Mouse (Mus musculus): ENCODE measurements around the gene Msl2.
A peak's percentile ranks its signal among the peaks of the same experiment; 100 is the strongest.

Gene Msl2

DNA sequence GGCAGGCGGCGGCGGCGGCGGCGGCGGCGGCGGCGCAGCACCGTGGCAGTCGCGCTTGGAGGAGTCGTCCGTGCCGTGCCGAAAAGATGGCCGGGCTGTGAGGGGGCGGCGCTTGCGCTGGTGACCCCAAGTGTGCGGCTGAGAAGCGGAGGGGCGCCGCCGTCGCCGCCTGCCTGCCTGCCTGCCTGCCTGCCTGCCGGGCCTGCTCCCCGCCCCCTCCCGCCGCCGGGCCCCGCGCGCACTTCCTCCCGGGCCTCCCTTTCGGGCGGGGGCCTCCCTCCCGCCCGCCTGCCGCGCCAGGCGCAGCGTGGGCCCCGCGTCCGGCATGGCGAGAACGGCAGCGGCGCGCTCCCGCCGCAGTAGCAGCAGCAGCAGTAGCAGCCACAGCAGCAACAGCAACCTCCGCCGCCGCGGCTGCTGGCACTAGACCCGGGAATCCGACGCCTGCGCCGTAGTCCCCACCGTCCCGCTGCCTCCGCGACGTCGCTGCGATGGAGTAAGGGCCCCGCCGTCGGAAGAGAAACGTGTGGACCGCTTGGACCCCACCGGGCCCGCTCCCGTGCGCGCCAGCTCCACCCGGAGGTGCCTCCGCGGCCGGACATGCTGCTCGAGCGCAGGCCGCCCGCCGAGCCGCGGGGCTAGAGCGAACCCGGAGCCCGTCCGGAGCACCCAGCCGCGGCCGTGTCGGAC lies 576 bp downstream of the Msl2 start:
- peak; percentile 70 for DNase-seq (ENCODE audit: low read depth, low spot score)

DNA sequence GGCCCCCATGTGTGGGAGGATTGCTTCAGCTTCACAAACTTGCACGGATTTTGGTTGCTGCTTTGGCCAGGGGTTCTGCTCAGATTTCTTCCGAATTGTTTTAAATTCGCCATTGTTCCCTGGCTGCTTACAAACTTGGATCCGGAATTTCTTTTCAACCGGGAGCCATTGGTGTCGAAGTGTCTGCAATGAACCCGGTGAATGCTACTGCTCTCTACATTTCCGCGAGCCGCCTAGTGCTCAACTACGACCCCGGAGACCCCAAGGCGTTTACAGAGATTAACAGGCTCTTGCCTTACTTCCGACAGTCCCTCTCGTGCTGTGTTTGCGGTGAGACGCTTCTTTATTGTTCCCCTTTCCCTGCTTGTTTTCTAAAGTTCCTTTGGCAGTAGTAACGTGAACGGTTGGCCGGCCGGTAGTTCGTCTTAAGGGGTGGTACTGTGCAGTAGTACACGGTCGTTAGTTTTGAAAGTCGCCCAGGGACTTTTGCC lies 1.2 kb downstream of the Msl2 start:
- peak; percentile 34 for DNase-seq (ENCODE audit: low read depth, low spot score)

DNA sequence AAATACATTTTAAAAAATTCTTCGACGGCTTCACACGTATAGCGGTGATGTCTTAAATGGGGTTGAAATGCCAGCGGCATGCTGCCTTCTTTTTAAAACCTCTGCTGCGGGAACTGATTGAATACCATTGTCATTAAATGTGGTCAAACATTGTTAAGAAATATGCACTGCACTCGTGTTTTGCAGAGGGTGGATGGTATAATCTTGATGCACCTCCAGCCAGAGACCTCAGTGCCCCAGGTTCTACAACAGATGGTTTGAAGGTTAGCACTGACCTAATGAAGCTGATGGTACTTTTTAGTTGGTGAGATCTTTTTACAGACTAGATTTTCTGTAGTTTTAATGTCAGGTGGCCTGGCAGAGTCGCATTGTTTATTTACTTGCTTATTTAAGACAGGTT lies 1.8 kb downstream of the Msl2 start:
- no peak for DNase-seq (ENCODE audit: low read depth, low spot score)

DNA sequence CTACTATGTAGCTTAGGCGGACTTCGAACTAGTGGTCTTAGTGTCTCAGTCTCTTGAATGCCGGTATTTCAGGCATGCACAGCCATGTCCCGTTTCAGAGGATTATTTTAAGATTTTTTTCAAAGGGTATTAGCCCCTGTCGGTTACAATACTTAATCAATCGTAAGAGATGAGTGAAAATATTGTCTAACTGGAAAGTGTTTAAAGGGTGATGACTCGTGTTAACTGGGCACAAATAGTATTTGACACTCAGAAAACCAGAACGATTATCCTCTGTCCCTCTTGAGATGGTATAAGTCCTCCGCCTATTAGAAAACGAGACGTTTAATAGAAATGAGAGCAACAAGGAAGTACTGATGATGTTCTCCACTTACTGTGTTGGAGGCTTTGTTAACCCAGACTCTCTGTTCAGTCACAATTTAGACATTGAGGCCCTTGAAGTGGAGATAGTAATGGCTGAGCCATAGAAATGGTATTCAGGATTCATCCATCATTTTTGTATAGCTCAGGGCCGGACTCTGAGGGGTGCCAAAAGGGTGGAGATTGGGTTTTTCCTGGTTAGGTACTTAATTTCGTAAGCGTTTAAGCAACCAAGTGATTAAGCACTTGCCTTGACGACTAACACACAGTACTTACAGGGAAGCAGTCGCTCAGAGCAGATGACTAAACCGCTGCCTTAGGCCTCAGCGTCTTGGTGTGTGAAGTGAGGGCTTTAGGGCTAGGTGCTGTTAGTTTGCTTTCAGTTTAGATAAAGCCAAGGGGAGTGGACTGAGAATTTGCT lies 2.4 kb downstream of the Msl2 start:
- DNase-seq (ENCODE audit: low read depth, low spot score): no peak

DNA sequence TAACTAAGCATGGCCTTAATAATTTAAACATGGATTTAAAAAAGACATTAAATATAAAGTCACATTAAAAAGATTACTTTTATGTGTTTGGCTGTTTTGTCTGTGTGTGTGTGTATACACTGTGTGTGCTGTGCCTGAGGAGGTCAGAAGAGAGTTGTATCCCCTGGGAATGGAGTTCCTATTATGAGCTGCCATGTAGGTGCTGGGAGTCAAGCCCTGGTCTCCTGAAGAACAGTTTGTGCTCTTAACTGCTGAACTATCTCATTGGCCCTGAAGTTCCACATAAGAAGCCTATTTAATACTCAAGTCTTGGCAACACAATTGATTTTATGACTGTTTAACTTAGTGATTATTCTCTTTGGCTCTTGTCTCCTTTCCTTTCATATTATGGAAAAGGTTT lies 3.6 kb downstream of the Msl2 start:
- DNase-seq (ENCODE audit: low read depth, low spot score): no peak

DNA sequence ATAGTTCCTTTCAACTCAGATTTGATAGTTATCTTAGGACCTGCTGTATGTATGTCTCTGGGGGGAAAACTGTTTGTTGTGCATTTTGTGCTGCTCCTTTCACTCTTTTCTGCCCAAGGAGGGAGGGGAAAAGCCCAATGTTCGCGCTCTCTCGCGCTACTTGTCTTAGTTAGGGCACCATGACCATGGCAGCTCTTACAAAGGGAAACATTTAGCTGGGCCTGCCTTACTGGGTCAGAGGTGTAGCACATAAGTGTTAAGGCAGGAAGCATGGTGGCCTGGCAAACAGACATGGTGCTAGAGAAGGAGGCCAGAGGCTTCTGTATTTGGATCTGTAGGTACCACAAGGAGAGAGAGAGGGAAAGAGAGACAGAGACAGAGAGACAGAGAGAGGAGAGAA lies 4.7 kb downstream of the Msl2 start:
- DNase-seq (ENCODE audit: low read depth, low spot score): no peak

DNA sequence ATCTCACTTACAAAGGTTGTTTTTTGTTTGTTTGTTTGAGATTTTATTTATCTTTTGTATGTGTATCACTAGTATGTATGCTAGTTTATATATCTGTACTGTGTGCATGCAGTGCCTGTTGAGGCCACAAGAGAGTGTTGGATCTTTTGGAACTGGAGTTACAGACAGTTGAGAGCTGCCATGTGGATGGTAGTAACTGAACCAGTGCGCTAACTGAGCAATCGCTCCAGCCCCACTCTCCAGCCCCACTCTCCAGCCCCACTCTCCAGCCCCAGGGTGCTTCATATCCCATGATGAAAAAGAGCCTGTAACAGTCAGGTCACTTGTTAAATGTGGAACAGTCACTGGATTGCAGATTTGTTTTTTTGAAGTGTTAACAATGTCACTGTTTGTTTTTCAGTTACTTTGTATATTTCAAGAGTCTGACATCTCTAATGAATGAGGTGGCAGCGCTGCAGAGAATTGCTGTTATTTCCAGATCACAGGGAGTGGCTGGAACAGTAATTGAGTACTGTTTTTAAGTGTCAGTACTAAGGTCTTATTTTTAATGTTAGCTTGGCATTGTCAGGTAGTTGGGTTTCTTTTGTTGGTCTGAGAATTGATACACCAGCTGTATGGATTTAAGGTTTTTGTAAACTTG lies 6.3 kb downstream of the Msl2 start:
- no peak for DNase-seq (ENCODE audit: low read depth, low spot score)

DNA sequence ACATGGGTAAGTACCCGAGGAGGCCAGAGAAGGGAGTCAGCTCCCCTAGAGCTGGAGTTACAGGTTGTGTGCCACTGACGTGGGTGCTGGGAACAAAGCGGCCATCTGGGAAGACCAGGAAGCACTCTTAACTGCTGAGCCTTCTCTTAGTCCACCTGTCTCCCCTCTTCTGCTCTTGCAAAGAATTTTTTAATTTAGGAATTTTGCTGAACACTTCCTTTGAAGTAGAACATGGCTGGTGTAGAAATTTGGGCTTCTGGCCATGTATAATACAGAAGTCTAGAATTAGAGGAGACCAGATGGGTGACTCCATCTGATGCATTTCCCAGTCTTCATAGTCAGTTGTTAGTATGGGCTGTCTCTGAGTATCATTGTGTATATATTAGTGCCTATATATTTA lies 9.8 kb downstream of the Msl2 start:
- DNase-seq (ENCODE audit: low read depth, low spot score): no peak

DNA sequence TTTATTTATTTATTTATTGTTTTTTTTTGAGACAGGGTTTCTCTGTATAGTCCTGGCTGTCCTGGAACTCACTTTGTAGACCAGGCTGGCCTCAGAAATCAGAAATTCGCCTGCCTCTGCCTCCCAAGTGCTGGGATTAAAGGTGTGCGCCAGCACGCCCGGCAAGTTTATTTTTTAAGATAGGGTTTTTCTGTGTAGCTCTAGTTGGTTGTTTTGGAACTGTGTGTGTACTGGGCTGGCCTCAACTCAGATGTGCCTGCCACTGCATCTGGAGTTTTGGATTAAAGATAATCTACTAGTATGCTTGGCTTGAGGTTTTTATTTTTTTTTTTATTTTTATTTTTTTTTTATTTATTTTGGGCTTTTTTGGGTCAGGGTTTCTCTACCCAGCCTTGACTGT lies 21.5 kb downstream of the Msl2 start:
- DNase-seq (ENCODE audit: low read depth, low spot score): no peak

DNA sequence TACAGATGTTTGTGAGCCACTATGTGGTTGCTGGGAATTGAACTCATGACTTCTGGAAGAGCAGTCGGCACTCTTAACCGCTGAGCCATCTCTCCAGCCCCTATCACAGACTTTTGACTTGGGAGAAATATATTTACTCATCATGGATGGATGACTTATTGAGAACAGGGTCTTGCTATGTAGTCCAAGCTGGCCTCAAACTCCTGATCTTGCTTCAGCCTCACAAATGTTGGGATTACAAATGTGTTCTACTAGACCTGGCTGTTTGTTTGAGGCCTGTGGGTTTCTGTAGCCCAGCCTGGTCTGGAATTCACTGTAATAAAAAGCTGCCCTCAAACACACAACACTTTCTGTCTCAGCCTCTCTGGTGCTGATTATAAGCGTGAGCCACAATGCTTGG lies 22.6 kb downstream of the Msl2 start:
- no peak for DNase-seq (ENCODE audit: low read depth, low spot score)

DNA sequence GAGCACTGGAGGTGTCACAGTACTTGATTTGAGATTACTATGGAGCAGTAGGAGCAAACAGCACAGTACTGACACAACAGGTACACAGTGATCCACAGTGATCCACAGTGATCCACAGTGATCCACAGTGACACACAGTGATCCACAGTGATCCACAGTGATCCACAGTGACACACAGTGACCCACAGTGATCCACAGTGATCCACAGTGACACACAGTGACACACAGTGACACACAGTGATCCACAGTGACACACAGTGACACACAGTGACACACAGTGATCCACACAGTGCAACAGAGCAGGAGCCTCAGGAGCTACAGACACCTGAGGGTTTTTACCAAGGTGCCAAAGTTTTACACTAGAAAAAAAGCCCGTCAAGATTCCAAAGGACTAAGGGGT lies 23.6 kb downstream of the Msl2 start:
- no peak for DNase-seq (ENCODE audit: low read depth, low spot score)

DNA sequence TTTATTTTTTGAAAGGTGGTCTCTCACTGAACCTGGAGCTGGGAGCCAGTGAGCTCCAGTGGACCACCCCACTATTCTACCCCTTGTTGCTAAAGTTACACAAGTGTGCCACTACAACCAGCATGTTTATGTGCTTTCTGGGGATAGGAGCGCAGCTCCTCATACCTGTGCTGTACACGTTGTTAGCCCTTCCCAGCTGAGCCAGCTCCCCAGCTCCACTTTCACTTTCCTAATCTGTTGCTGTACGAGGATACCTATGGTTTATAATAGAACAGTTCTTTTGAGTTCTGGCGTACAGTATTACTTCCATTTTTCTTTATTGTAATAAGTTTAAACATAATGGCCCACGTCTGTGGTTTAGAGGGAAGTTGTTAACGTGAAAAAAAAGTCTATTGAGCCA lies 25.5 kb downstream of the Msl2 start:
- no peak for DNase-seq (ENCODE audit: low read depth, low spot score)

DNA sequence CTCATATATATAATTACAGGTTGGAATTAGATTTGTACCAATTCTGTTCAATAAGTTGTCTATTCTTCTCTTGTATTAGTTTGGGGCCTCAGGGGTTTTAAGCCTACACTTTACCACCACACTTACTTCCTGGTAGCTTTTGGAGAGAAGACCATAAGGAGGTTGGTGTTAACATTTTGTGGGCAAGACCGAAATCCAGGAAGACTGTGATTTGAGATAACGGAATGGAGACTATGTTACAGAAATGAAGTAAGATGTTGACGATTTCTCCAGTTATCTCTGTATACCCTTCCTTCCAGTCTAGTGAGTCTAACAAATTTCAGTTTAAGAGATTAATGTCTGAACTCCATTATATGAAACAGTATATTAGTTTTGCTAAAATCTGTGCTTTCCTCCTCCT lies 26.3 kb downstream of the Msl2 start:
- no peak for DNase-seq (ENCODE audit: low read depth, low spot score)

DNA sequence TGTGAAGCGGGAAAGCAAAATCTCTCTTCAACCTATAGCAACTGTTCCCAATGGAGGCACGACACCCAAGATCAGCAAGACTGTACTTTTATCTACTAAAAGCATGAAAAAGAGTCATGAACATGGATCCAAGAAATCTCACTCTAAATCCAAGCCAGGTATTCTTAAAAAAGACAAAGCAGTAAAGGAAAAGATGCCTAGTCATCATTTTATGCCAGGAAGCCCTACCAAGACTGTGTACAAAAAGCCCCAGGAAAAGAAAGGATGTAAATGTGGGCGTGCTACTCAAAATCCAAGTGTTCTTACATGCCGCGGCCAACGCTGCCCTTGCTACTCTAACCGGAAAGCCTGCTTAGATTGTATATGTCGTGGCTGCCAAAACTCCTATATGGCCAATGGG lies 27.6 kb downstream of the Msl2 start:
- DNase-seq (ENCODE audit: low read depth, low spot score): no peak

DNA sequence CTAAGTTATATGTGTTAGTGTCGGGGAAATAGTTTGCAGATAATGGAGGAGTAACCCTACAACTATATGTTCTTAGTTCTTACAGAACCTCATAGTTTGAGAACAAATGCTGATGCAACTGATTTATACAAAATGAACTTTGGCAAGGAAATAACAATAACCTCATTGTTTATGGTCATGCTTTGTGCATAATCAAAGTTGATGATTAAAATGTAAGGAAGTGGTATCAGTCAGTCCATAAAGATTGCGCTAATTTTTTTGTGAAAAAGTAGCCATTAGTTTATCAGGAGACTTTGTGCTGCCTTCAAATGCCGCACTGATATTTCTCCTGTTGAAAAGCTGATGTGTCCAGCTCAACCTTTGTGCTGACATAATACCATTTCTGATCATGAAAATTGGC lies 28.4 kb downstream of the Msl2 start:
- no peak for DNase-seq (ENCODE audit: low read depth, low spot score)

DNA sequence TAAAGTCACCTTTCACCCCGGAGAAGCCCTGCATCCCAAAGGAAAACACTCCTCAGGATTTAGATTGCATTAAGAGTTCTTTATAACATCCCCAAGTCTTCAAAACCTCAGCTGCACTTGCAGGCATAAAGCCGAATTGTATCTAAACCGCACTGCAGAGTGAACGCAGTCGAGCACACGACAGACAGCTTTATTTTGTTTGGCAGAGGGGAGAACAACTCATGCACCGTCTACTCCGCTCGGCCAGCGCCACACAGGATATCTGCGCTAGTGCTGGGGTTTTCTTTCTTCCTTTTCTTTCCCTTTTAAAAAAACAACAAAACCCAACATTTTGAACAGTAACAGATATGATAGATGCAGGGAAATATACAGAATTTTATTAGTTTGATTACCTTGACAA lies 31.0 kb downstream of the Msl2 start:
- DNase-seq (ENCODE audit: low read depth, low spot score): no peak

DNA sequence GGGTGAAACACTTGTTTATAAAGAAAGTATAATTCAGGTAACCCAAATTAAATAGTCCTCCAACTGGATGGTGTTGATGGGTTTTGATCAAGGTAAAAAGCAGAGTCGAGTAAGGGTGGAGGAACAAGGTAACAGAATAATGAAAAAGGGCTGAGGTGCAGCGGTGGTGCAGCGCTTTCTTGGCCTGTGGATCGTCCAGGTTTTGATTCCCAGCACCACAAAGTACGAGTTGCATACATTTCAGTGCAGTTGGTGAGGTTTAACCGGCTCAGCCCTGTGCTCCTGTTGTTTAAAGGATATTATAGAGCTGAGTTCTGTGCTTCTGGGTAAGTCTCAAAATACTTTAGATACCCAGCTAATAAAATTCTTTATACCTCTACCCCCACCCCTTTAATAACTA lies 31.8 kb downstream of the Msl2 start:
- no peak for DNase-seq (ENCODE audit: low read depth, low spot score)

DNA sequence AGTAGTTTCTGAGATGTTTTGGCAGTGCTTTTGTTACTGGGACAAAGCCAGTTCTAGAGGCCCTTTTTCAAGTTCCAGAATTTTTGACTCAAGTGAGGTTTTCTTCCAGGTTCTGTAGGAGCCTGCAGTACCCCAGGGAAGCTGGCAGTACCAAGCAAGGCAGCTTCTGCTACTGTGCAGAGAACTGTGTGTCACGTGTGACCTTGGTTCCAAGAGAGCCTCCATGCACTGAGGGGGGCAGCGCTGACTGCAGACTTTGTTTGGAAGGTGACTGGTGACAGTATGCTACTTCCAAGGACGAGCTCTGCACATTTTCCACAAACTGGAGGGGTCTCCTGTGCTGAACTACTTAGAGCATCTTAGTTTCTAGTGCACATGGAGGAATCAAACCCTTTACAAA lies 33.5 kb downstream of the Msl2 start:
- no peak for DNase-seq (ENCODE audit: low read depth, low spot score)

DNA sequence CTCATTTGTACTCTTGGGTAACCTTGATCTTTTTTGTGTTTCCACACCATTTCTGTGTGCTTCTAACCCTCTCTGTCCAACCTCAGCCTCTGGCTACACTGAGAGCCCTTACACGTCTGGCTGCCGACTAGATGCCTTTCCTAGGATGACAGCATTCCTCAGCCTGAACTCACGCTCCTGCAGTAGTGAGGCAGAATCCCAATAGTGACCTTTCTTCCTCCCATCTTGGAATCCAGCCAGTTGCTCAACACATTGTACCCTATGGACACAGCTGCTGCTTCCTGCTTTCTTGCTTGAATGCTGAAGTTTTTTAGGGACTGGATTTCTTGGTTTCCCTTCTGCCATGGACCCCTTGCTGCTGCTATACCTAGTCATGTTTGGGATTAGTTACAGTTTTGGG lies 36.1 kb downstream of the Msl2 start:
- DNase-seq (ENCODE audit: low read depth, low spot score): peak; percentile 19

DNA sequence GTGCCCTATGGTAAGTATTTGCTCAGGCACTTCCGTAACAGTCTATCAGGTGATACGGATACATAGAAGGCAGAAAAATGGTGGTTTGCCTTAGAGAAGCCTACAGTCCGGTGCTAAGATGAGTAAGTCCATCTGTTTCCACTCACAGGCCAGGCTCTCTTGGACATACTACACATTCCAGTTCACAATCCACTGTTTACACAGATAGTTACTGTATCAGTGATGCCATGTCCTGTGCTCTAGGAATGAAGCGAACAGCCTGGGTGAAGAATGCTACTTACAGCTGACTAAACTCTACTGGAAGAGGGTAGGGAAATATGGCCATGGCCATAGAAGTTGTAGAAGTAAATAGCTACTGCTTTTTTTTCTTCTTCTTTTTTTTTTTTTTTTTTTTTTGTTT lies 39.4 kb downstream of the Msl2 start:
- no peak for DNase-seq (ENCODE audit: low read depth, low spot score)

DNA sequence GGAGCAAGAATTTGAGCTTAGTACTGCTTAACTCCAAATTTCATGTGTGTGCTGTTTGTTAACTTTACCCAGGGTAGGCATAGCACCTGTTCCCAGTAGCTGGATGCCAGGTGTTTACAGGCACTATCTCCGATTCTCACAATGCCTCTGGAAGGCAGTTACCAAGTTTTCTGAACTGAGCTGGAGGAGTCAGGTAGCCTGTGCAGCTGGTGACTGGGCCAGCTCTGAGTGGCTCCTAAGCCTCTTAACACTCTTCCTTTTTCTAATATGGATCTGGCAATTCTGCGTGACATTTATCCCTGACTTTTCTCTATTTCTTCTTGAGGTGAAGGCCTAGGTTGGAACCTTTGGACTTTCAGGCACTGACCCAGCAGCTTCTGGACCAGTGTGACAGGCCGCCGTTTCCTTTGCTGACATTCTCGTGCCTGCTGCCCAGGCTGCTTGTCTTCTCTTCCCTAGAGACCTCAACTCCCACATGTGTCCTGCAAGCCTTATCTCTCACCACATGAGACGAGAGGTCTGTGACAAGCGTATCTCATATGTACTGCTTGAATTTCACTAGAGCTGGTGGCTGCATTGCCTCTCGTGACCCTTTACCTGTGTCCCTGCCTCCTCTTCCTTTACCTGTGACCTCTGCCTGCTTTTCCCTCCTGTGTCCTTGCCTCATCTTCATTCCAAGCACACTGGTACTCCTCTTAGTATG lies 40.4 kb downstream of the Msl2 start:
- no peak for DNase-seq (ENCODE audit: low read depth, low spot score)

DNA sequence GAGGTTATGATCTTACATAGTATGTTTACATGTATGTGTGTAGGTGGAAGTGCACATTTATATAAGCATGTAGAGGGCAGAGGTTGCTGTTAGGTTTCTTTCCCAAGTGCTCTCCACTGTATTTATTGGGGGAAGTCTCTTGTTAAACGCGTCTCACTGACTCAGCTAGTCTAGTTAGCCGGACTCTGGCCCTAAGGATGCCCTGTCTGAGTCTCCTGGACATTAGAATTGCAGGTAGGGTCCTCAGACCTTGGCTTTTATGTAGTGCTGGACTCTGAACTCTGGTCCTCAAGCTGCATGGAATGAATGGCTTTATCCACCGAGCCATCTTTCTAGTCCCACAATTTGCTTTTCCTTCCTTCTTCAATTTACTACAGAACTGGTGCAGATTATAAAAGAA lies 69.7 kb downstream of the Msl2 start:
- DNase-seq (ENCODE audit: low read depth, low spot score): no peak

All from mesoderm, embryonic 11.5 days (tissue).